Mouse (Mus musculus) brain, embryonic 18.5 days (tissue): Measurements from ENCODE around the gene Ip6k1.

Experiments
- DNase-seq: peaks from one replicate; pipeline ENCODE4 v3.0.0-alpha.2; 2012; ENCODE audit warnings: low read depth, low spot score

Ip6k1 gene

GRCm38 (mm10) chr9:108056361-108057261, 54.3 kb downstream of the Ip6k1 start:
- DNase-seq: no peak

- no peak for DNase-seq
Measured at GRCm38 (mm10) chr9:108057262-108057562, 54.9 kb downstream of the Ip6k1 start.

- no peak for DNase-seq
Measured at GRCm38 (mm10) chr9:108058291-108058690, 56.0 kb downstream of the Ip6k1 start.

- no peak for DNase-seq
Measured at GRCm38 (mm10) chr9:108062142-108062541, 59.8 kb downstream of the Ip6k1 start.

GRCm38 (mm10) chr9:108063361-108063760, 61.1 kb downstream of the Ip6k1 start:
- DNase-seq: no peak

GRCm38 (mm10) chr9:108065491-108066011, 63.2 kb downstream of the Ip6k1 start:
- DNase-seq: no peak

- no peak for DNase-seq
Measured at GRCm38 (mm10) chr9:108067199-108067598, 64.9 kb downstream of the Ip6k1 start.

GRCm38 (mm10) chr9:108067900-108068299, 65.6 kb downstream of the Ip6k1 start:
- DNase-seq: no peak

- no peak for DNase-seq
Measured at GRCm38 (mm10) chr9:108069007-108069406, 66.7 kb downstream of the Ip6k1 start.

- DNase-seq: no peak
Measured at GRCm38 (mm10) chr9:108069529-108069928, 67.2 kb downstream of the Ip6k1 start.

GRCm38 (mm10) chr9:108071801-108072200, 69.5 kb downstream of the Ip6k1 start:
- no peak for DNase-seq

GRCm38 (mm10) chr9:108072481-108072924, 70.2 kb downstream of the Ip6k1 start:
- DNase-seq: no peak

- no peak for DNase-seq
Measured at GRCm38 (mm10) chr9:108073141-108073930, 71.0 kb downstream of the Ip6k1 start.

- DNase-seq: no peak
Measured at GRCm38 (mm10) chr9:108080168-108080567, 77.9 kb downstream of the Ip6k1 start, which contains the start of gene Mst1. Gene Mst1, plus strand, starts transcription at chr9:108080436.

GRCm38 (mm10) chr9:108082549-108082948, 80.2 kb downstream of the Ip6k1 start:
- DNase-seq: no peak

- no peak for DNase-seq
Measured at GRCm38 (mm10) chr9:108082988-108083431, 80.7 kb downstream of the Ip6k1 start, which contains the start of gene Rnf123. Gene Rnf123, minus strand, starts transcription at chr9:108083346.

- DNase-seq: no peak
Measured at GRCm38 (mm10) chr9:108083561-108083960, 81.3 kb downstream of the Ip6k1 start.

GRCm38 (mm10) chr9:108085261-108085660, 83.0 kb downstream of the Ip6k1 start:
- no peak for DNase-seq

GRCm38 (mm10) chr9:108090611-108091120, 88.4 kb downstream of the Ip6k1 start:
- no peak for DNase-seq

- no peak for DNase-seq
Measured at GRCm38 (mm10) chr9:108093586-108093985, 91.3 kb downstream of the Ip6k1 start.

- DNase-seq: peak; percentile 71
Measured at GRCm38 (mm10) chr9:108094184-108094941, 92.1 kb downstream of the Ip6k1 start, which contains the start of gene Apeh. Gene Apeh, minus strand, starts transcription at chr9:108094606.
